Mouse (Mus musculus): ENCODE results near the gene Prkar1a. TPM values are rescaled to one million over a fixed set of nuclear protein-coding genes. Genes with fewer than 3 reads are reported as not detected.

Prkar1a gene
- 100 to 1,000 TPM; 234 to 294 TPM for total RNA-seq (2023)

DNA sequence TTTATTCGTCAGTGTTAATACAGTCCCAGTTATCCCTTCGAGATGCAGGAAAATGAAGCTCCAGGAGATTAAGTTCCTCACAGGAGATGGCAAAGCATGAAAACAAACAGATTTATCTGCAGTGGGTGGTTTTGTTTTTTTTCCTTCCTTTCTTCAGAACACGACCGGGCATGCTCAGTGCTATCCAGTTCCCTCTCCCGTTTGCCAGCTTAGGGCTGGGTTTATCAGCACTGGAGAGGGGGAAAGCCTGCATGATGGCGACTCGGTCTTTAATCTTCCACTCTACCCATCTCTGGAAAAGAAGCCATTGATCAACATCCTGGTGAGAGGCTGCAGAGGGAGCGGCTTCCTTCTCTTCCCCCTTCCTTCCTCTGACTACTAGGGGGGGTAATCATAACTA lies at the start of gene Prkar1a:
TSS of gene Prkar1a (plus strand) at position 200 of the 400 bp plus-strand sequence.

DNA sequence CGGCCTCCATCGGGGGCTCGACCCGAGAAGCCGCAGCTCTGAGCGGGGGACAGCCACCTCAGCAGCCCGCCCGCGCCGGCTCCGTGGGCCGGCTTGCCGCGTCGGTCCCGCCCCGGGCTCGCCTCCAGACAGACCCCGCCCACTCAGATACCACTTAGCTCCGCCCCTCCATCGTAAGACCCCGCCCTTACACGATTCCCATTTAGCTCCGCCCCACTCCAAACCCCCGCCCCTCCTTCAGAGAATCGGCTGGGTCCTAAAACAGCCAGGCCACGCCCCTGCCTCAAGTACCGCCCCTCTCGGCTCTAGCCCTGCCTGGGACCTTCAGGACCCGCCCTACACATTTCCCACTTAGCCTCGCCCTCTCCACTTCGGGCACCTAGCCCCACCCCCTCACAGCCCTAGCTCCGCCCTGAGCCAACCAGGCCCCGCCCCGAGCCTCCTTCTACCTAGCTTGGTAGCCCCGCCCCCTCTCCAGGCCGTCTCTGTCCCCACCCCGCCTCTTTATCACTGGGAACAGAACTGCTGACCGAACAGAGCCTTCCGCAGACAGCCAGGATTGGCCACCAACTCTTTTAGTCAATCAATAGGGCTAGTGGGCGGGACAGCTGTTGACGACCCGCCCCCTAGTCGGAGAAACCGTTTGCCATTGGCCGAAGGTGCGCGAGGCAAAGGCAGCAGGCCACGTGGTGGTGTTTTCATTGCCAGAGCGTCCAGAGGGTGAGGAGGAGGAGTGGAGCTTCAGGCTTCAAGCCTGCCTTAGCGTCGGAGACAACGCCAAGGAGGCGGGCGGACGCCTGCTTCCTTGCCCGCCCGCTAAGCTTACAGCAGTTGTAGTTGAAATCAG lies 37.7 kb upstream of the Prkar1a start, which contains the start of gene Wipi1:
TSS of gene Wipi1 (minus strand) at position 665 of the 847 bp plus-strand sequence.

Other genes starting within 250 kb of the Prkar1a start
- gene 9930022D16Rik, start 235.5 kb upstream of the Prkar1a start, total RNA-seq (2023) = under 1 TPM; 0.46 to 0.80 TPM
- gene Amz2, start 223.5 kb upstream of the Prkar1a start, total RNA-seq (2023) = 10 to 100 TPM; 28.4 to 39.2 TPM
- gene Arsg, start 176.0 kb upstream of the Prkar1a start, total RNA-seq (2023) = 1 to 10 TPM; 3.8 to 7.0 TPM
- gene Slc16a6, start 175.8 kb upstream of the Prkar1a start, total RNA-seq (2023) = 10 to 100 TPM; 93.1 to 97.3 TPM
- gene Wipi1, start 37.4 kb upstream of the Prkar1a start, total RNA-seq (2023) = 1 to 10 TPM in 1 of 2 experiments, under 1 TPM in 1; 0.58 to 1.6 TPM
- gene Fam20a, start 72.9 kb downstream of the Prkar1a start, total RNA-seq (2023) = not detected
- gene 1700012B07Rik, start 178.6 kb downstream of the Prkar1a start, total RNA-seq (2023) = not detected

All from B cell, adult 67 days (primary cell).